Mouse (Mus musculus): Measurements from ENCODE around the gene Gm19402. TPM values are rescaled to one million over a fixed set of nuclear protein-coding genes. Genes with fewer than 3 reads are reported as not detected.
"Not testable (repeated sequence)": the region's sequence is repeated elsewhere in the genome, so short reads cannot be mapped to it uniquely, and the experiment has no call there.

The Gm19402 gene
- polyA plus RNA-seq (2015; fragmentation: Nextera tagmentation; extraction: Ambion mirVana) = not detected in 2 replicates

DNA sequence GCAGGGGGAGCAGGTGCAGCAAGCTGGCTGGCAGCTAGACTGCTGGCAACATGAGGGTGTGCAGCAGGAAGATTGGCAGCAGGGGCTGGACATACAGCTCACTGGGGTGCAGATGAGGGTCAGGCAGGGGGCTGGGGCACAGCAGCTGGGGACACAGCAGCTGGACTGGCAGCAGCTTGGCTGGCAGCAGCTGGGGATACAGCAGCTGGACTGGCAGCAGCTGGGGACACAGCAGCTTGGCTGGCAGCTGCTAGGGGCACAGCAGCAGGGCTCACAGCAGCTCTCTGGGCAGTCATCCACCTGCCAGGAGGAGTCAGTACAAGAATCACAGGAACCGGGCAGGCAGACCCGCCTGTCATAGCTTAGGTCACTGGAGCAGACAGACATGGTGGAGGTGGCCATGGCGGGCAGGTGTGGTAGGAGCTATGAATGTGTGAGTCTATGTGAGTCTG, at the start of gene Gm19402:
Gm19402 (minus strand) TSS at position 402 of the 452 bp plus-strand sequence.
- not testable (repeated sequence) for H3K4me2 ChIP-seq (ENCODE audit: low read length); H3K27ac ChIP-seq (ENCODE audit: low read length); H3K4me1 ChIP-seq (ENCODE audit: control insufficient read depth, insufficient read depth, low read length); H3K9me3 ChIP-seq (replicated peaks; ENCODE audit: control insufficient read depth, low read length, poor library complexity, severe bottlenecking); H3K36me3 ChIP-seq (ENCODE audit: control insufficient read depth, insufficient read depth, low read length); ATAC-seq; H3K4me3 ChIP-seq (ENCODE audit: low read depth, low read length)
- 0 out of 2 replicates have a peak within 1 kb of the TSS, but pooled peaks have one; percentile 13 for H3K9ac ChIP-seq (ENCODE audit: low read depth, low read length)
- 64% methylated on average over 3 of the region's 3 CpGs for whole genome bisulfite sequencing
- peaks cover 17% of the 10 kb centered on the region for H3K27me3 ChIP-seq (ENCODE audit: control insufficient read depth, insufficient read depth, low read depth, low read length)

DNA sequence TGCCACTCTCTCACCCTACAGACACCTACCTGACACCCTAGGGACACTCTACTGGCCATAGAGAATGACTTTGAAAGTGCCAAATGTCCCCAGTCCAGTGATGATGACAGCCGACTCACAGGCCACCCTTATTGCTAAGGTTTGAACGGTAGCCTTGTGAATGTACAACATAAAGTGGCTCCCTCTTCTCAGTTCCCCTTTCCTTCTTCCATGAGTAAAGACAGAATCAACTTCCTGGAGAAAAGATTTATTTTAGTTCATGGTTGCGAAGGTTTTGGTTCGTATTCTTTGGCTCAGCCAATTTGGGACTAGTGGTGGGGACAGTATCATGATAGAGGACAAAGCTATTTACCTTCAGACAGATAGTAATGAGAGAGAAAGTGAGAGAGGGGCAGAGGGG, 48.4 kb upstream of the Gm19402 start:
- H3K9me3 ChIP-seq (replicated peaks; ENCODE audit: control insufficient read depth, low read length, poor library complexity, severe bottlenecking) = no peaks in the 10 kb centered on the region
- ATAC-seq = no peak
- H3K4me2 ChIP-seq (ENCODE audit: low read length) = no peak overlapping the region
- H3K27me3 ChIP-seq (ENCODE audit: control insufficient read depth, insufficient read depth, low read depth, low read length) = no peaks in the 10 kb centered on the region
- 91% methylated on average over 4 of the region's 4 CpGs for WGBS
- H3K27ac ChIP-seq (ENCODE audit: low read length) = no peak overlapping the region
- no peak overlapping the region for H3K4me3 ChIP-seq (ENCODE audit: low read depth, low read length)
- no peaks in the 10 kb centered on the region for H3K36me3 ChIP-seq (ENCODE audit: control insufficient read depth, insufficient read depth, low read length)
- no peaks in the 10 kb centered on the region for H3K4me1 ChIP-seq (ENCODE audit: control insufficient read depth, insufficient read depth, low read length)
- no peak overlapping the region for H3K9ac ChIP-seq (ENCODE audit: low read depth, low read length)

GRCm38 (mm10) chr10:77735928-77736327, 45.4 kb upstream of the Gm19402 start:
- Histone ChIP-seq H3K4me1 (ENCODE audit: control insufficient read depth, insufficient read depth, low read length) (no peaks in the 10 kb centered on the region), H3K9ac (ENCODE audit: low read depth, low read length) (no peak overlapping the region), H3K9me3 (replicated peaks; ENCODE audit: control insufficient read depth, low read length, poor library complexity, severe bottlenecking) (no peaks in the 10 kb centered on the region), H3K36me3 (ENCODE audit: control insufficient read depth, insufficient read depth, low read length) (no peaks in the 10 kb centered on the region), H3K4me2 (ENCODE audit: low read length) (no peak overlapping the region), H3K27ac (ENCODE audit: low read length) (no peak overlapping the region), H3K4me3 (ENCODE audit: low read depth, low read length) (no peak overlapping the region), H3K27me3 (ENCODE audit: control insufficient read depth, insufficient read depth, low read depth, low read length) (no peaks in the 10 kb centered on the region)
- whole genome bisulfite sequencing = 93% methylated on average over 1 of the region's 1 CpGs
- ATAC-seq = no peak

DNA sequence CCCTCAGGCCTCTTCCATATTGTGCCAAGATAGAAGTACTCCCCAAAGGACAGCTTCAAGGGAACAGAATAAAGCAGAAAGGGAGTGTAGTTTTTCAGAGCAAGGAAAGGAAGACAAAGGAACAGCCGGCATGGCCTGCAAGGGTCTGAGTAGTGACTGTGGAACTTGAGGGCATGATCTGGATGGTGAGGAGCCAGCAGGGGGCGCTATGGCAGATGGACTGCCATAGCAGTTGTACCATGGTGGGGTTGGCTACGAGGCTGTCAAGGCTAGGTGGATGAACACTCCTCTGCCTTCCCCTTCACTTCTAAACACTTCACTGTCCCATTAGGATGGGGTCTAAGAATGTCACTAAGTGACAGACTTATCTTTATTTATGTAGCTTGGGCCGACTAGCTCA, 38.7 kb upstream of the Gm19402 start:
- 49% methylated on average over 4 of the region's 4 CpGs for WGBS
- H3K4me2 ChIP-seq (ENCODE audit: low read length) = no peak overlapping the region
- no peaks in the 10 kb centered on the region for H3K27me3 ChIP-seq (ENCODE audit: control insufficient read depth, insufficient read depth, low read depth, low read length)
- no peaks in the 10 kb centered on the region for H3K36me3 ChIP-seq (ENCODE audit: control insufficient read depth, insufficient read depth, low read length)
- no peaks in the 10 kb centered on the region for H3K9me3 ChIP-seq (replicated peaks; ENCODE audit: control insufficient read depth, low read length, poor library complexity, severe bottlenecking)
- ATAC-seq = no peak
- H3K4me3 ChIP-seq (ENCODE audit: low read depth, low read length) = no peak overlapping the region
- H3K27ac ChIP-seq (ENCODE audit: low read length) = no peak overlapping the region
- no peak overlapping the region for H3K9ac ChIP-seq (ENCODE audit: low read depth, low read length)
- no peaks in the 10 kb centered on the region for H3K4me1 ChIP-seq (ENCODE audit: control insufficient read depth, insufficient read depth, low read length)

DNA sequence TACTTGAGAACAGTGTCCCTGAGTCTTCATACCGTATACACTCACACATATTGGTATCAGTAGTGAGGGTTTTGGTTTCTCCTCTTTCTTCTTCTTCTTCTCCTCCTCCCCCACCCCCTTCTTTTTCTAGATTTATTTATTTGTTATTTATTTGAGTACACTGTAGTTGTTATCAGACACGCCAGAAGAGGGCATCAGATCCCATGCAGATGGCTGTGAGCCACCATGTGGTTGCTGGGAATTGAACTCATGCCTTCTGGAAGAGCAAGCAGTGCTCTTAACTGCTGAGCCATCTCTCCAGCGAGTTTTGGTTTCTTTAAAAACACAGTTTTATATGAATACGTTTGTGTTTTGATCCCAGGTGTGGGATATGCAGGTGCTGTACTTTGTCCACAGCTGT, 37.7 kb upstream of the Gm19402 start:
- no peak overlapping the region for H3K27ac ChIP-seq (ENCODE audit: low read length)
- no peaks in the 10 kb centered on the region for H3K9me3 ChIP-seq (replicated peaks; ENCODE audit: control insufficient read depth, low read length, poor library complexity, severe bottlenecking)
- H3K36me3 ChIP-seq (ENCODE audit: control insufficient read depth, insufficient read depth, low read length) = no peaks in the 10 kb centered on the region
- no peaks in the 10 kb centered on the region for H3K4me1 ChIP-seq (ENCODE audit: control insufficient read depth, insufficient read depth, low read length)
- ATAC-seq = no peak
- no peaks in the 10 kb centered on the region for H3K27me3 ChIP-seq (ENCODE audit: control insufficient read depth, insufficient read depth, low read depth, low read length)
- WGBS = 72% methylated on average over 4 of the region's 4 CpGs
- no peak overlapping the region for H3K4me3 ChIP-seq (ENCODE audit: low read depth, low read length)
- H3K4me2 ChIP-seq (ENCODE audit: low read length) = no peak overlapping the region
- no peak overlapping the region for H3K9ac ChIP-seq (ENCODE audit: low read depth, low read length)

DNA sequence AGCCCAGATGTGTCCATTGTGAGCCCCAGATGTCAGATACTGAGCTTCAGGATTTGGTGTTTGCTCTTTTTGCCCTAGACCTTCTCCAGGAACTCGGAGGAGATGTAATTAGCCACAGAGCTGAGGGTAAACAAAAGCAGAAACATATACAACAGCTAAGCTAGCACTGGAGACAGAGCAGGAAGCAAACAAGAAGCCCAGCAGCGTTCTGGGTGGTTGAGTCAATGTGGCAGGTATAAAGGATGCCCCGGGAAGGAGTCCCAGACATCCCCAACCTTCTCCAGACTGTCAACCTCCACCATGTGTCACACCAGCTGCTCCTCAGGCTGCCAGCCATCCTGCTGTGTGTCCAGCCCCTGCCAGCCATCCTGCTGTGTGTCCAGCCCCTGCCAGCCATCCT, 35.6 kb upstream of the Gm19402 start, which contains the start of gene Gm10100:
Gm10100 (plus strand) TSS at position 301 of the 400 bp plus-strand sequence.
- WGBS = 42% methylated on average over 3 of the region's 3 CpGs
- Histone ChIP-seq H3K36me3 (ENCODE audit: control insufficient read depth, insufficient read depth, low read length) (no peaks in the 10 kb centered on the region), H3K4me3 (ENCODE audit: low read depth, low read length) (no peak within 1 kb of the TSS), H3K4me2 (ENCODE audit: low read length) (no peak within 1 kb of the TSS), H3K27ac (ENCODE audit: low read length) (no peak within 1 kb of the TSS), H3K9me3 (replicated peaks; ENCODE audit: control insufficient read depth, low read length, poor library complexity, severe bottlenecking) (no peaks in the 10 kb centered on the region), H3K4me1 (ENCODE audit: control insufficient read depth, insufficient read depth, low read length) (no peaks in the 10 kb centered on the region), H3K27me3 (ENCODE audit: control insufficient read depth, insufficient read depth, low read depth, low read length) (no peaks in the 10 kb centered on the region), H3K9ac (ENCODE audit: low read depth, low read length) (no peak within 1 kb of the TSS)
- ATAC-seq = no peak

GRCm38 (mm10) chr10:77724855-77725254, 34.3 kb upstream of the Gm19402 start:
- no peak overlapping the region for H3K4me3 ChIP-seq (ENCODE audit: low read depth, low read length)
- no peak overlapping the region for H3K9ac ChIP-seq (ENCODE audit: low read depth, low read length)
- H3K9me3 ChIP-seq (replicated peaks; ENCODE audit: control insufficient read depth, low read length, poor library complexity, severe bottlenecking) = no peaks in the 10 kb centered on the region
- no peak overlapping the region for H3K27ac ChIP-seq (ENCODE audit: low read length)
- H3K4me2 ChIP-seq (ENCODE audit: low read length) = no peak overlapping the region
- no peak for ATAC-seq
- no peaks in the 10 kb centered on the region for H3K36me3 ChIP-seq (ENCODE audit: control insufficient read depth, insufficient read depth, low read length)
- H3K27me3 ChIP-seq (ENCODE audit: control insufficient read depth, insufficient read depth, low read depth, low read length) = no peaks in the 10 kb centered on the region
- no peaks in the 10 kb centered on the region for H3K4me1 ChIP-seq (ENCODE audit: control insufficient read depth, insufficient read depth, low read length)
- WGBS = 82% methylated on average over 8 of the region's 8 CpGs

- H3K4me3 ChIP-seq (ENCODE audit: low read depth, low read length); H3K9me3 ChIP-seq (replicated peaks; ENCODE audit: control insufficient read depth, low read length, poor library complexity, severe bottlenecking); H3K4me2 ChIP-seq (ENCODE audit: low read length); H3K9ac ChIP-seq (ENCODE audit: low read depth, low read length); H3K4me1 ChIP-seq (ENCODE audit: control insufficient read depth, insufficient read depth, low read length); ATAC-seq; H3K27me3 ChIP-seq (ENCODE audit: control insufficient read depth, insufficient read depth, low read depth, low read length); H3K36me3 ChIP-seq (ENCODE audit: control insufficient read depth, insufficient read depth, low read length); H3K27ac ChIP-seq (ENCODE audit: low read length): not testable (repeated sequence)
- WGBS = 87% methylated on average over 1 of the region's 1 CpGs
Observed at GRCm38 (mm10) chr10:77720299-77720698, 29.7 kb upstream of the Gm19402 start, which contains the start of gene Krtap12-1. Gene Krtap12-1 (plus strand): TSS chr10:77720599.

DNA sequence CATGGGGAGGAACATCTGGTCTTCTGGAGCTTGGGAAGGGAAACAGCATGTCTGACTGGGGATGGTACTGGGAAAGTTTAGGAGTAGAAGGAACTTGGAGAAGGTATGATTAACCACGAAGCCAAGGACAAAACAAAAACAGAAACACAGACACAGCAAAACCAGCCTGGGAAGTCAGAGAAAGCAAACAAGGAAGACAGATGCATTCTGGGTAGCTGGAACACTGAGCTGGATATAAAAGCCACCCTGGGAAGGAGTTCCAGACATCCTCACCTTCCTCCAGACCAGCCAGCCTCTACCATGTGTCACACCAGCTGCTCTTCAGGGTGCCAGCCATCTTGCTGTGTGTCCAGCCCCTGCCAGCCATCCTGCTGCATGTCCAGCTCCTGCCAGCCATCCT, 24.9 kb upstream of the Gm19402 start, which contains the start of gene Gm10142:
Gm10142 (plus strand) TSS at position 301 of the 400 bp plus-strand sequence.
- no peaks in the 10 kb centered on the region for H3K9me3 ChIP-seq (replicated peaks; ENCODE audit: control insufficient read depth, low read length, poor library complexity, severe bottlenecking)

More for the DNA sequence above, 24.9 kb upstream of the Gm19402 start, which contains the start of gene Gm10142:
- ATAC-seq = no peak
- H3K4me3 ChIP-seq (ENCODE audit: low read depth, low read length) = no peak within 1 kb of the TSS
- H3K36me3 ChIP-seq (ENCODE audit: control insufficient read depth, insufficient read depth, low read length) = no peaks in the 10 kb centered on the region
- no peaks in the 10 kb centered on the region for H3K4me1 ChIP-seq (ENCODE audit: control insufficient read depth, insufficient read depth, low read length)
- no peaks in the 10 kb centered on the region for H3K27me3 ChIP-seq (ENCODE audit: control insufficient read depth, insufficient read depth, low read depth, low read length)
- H3K27ac ChIP-seq (ENCODE audit: low read length) = no peak within 1 kb of the TSS
- H3K9ac ChIP-seq (ENCODE audit: low read depth, low read length) = no peak within 1 kb of the TSS
- no peak within 1 kb of the TSS for H3K4me2 ChIP-seq (ENCODE audit: low read length)
- 92% methylated on average over 1 of the region's 1 CpGs for WGBS

All from midbrain, embryonic 16.5 days (tissue).